Mouse (Mus musculus): Measurements from ENCODE around the gene Diaph3.

- no peak for TF ChIP-seq GATA1 (IDR thresholded peaks at IDR 0.05; ENCODE audit: borderline replicate concordance, low read length)
- no peak for TF ChIP-seq FLI1 (IDR thresholded peaks at IDR 0.05; ENCODE audit: low read length)
Observed at GRCm38 (mm10) chr14:86847154-86847810, 293.8 kb downstream of the Diaph3 start.

Measured in megakaryocyte, embryonic 14.5 days (primary cell).